Mouse (Mus musculus): ENCODE results near the gene Dgkg. TPM values are rescaled to one million over a fixed set of nuclear protein-coding genes. Genes with fewer than 3 reads are reported as not detected.

Gene Dgkg
- polyA plus RNA-seq, 1 experiment from 2014 or later: 1.4 TPM

DNA sequence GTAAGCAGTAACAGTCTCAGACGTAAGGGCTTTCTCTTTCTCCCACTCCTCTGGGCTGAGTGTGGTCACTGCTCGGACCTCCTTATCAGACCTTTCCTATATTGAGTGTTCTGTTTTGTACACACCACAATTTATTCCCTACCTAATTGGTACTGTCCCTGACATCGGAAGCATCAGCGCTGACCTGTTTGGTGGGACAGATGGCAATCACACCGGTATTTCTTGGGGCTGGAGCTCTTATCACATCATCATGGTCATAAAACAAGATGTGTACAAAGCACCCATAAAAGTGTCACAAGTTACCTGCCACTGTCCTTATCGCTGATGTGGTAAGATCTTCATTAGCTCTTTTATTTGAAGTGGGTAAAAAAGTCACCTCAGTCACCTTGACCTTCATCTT is 155.2 kb downstream of the Dgkg start:
- H3K27ac ChIP-seq (replicated peaks; ENCODE audit: low read depth, low read length): no peak overlapping the region
- H3K4me3 ChIP-seq (ENCODE audit: low read depth, low read length): no peak overlapping the region
- H3K9me3 ChIP-seq (ENCODE audit: control insufficient read depth, low read length): no peaks in the 10 kb centered on the region
- peaks cover 13% of the 10 kb centered on the region; the same call in 1 of the 2 replicates for H3K4me1 ChIP-seq (ENCODE audit: control insufficient read depth, insufficient read depth, low read length)
- no peak for DNase-seq (ENCODE audit: low spot score)
- H3K4me2 ChIP-seq (ENCODE audit: low read depth, low read length): no peak overlapping the region
- no peak overlapping the region for H3K9ac ChIP-seq (ENCODE audit: low read depth, low read length)
- WGBS: 89% methylated on average over 6 of the region's 6 CpGs
- H3K36me3 ChIP-seq (ENCODE audit: control insufficient read depth, insufficient read depth, low read length): no peaks in the 10 kb centered on the region
- no peaks in the 10 kb centered on the region for H3K27me3 ChIP-seq (replicated peaks; ENCODE audit: control insufficient read depth, insufficient read depth, low read length)
- ATAC-seq (ENCODE audit: low read depth): no peak

DNA sequence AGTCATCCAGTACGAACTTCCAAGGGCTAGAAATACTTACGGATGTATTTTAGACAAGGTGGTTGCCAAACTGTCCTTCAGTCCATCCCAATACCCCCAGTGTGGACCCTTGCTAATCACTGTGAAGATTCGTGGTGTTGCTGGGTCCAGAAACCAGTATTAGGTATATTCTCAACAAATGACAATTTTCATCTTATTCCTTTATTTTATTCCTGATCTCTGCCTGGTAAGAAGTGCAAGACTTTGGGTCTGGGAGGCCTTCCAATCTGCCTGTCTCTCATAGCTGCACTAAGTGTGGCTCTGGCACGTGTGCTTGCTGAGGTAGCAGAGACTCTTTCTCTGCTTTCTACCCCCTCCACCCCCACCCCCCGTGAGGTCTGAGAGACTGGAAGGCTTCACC is 156.5 kb downstream of the Dgkg start:
- no peak for ATAC-seq (ENCODE audit: low read depth)
- H3K27me3 ChIP-seq (replicated peaks; ENCODE audit: control insufficient read depth, insufficient read depth, low read length): no peaks in the 10 kb centered on the region
- H3K4me1 ChIP-seq (ENCODE audit: control insufficient read depth, insufficient read depth, low read length): peaks cover 13% of the 10 kb centered on the region; the same call in 1 of the 2 replicates
- no peak for DNase-seq (ENCODE audit: low spot score)
- H3K36me3 ChIP-seq (ENCODE audit: control insufficient read depth, insufficient read depth, low read length): no peaks in the 10 kb centered on the region
- 74% methylated on average over 5 of the region's 5 CpGs for WGBS
- H3K27ac ChIP-seq (replicated peaks; ENCODE audit: low read depth, low read length): no peak overlapping the region
- no peak overlapping the region for H3K4me3 ChIP-seq (ENCODE audit: low read depth, low read length)
- H3K4me2 ChIP-seq (ENCODE audit: low read depth, low read length): no peak overlapping the region
- no peak overlapping the region for H3K9ac ChIP-seq (ENCODE audit: low read depth, low read length)
- no peaks in the 10 kb centered on the region for H3K9me3 ChIP-seq (ENCODE audit: control insufficient read depth, low read length)

DNA sequence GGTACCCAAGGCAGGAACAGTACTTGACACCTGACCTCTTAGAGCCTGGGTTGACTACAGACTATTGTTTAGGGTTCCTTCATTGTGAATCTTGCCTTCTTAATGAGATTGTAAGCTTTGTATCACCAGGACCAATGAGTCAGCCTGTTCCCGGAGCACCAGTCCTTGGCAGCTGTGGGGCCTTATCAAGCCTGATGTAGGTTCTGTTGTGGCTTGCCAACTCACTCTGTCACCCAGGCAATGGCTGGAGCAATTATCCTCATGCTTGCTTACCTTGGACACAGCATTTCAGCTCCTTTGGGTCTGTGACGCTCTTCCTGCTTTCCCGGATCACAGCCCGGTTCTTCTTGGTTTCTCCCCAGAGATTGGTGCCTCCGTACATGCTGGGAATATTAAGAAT is 157.1 kb downstream of the Dgkg start:
- no peak overlapping the region for H3K4me2 ChIP-seq (ENCODE audit: low read depth, low read length)
- H3K9ac ChIP-seq (ENCODE audit: low read depth, low read length): no peak overlapping the region
- H3K9me3 ChIP-seq (ENCODE audit: control insufficient read depth, low read length): no peaks in the 10 kb centered on the region
- ATAC-seq (ENCODE audit: low read depth) (no peak), DNase-seq (ENCODE audit: low spot score) (no peak)
- H3K27me3 ChIP-seq (replicated peaks; ENCODE audit: control insufficient read depth, insufficient read depth, low read length): no peaks in the 10 kb centered on the region
- no peaks in the 10 kb centered on the region for H3K36me3 ChIP-seq (ENCODE audit: control insufficient read depth, insufficient read depth, low read length)
- WGBS: 87% methylated on average over 5 of the region's 5 CpGs
- no peak overlapping the region for H3K27ac ChIP-seq (replicated peaks; ENCODE audit: low read depth, low read length)
- peaks cover 7% of the 10 kb centered on the region; the same call in 1 of the 2 replicates for H3K4me1 ChIP-seq (ENCODE audit: control insufficient read depth, insufficient read depth, low read length)
- H3K4me3 ChIP-seq (ENCODE audit: low read depth, low read length): no peak overlapping the region

DNA sequence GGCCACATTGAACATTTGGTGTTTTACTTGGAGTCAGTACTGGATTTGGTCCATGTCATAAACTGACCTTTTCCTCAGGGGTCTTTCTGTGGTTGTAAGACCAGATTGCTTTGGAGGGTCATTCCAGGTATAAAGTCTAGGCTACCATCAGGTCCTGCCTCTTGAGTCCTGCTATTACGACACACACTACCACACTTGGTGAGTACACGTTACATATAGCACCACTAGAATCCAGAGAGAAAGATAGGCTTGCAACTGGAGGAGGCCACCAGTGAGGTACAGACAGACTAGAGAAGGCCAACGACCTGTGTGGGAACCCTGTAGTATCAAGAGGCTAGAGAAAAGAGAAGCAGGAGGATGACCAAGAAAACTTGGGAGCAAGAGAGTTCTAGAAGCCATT is 157.6 kb downstream of the Dgkg start:
- ATAC-seq (ENCODE audit: low read depth) (no peak), DNase-seq (ENCODE audit: low spot score) (no peak)
- Histone ChIP-seq H3K27me3 (replicated peaks; ENCODE audit: control insufficient read depth, insufficient read depth, low read length) (no peaks in the 10 kb centered on the region), H3K4me3 (ENCODE audit: low read depth, low read length) (no peak overlapping the region), H3K9ac (ENCODE audit: low read depth, low read length) (no peak overlapping the region), H3K4me1 (ENCODE audit: control insufficient read depth, insufficient read depth, low read length) (peaks cover 2% of the 10 kb centered on the region; the same call in 1 of the 2 replicates), H3K36me3 (ENCODE audit: control insufficient read depth, insufficient read depth, low read length) (no peaks in the 10 kb centered on the region), H3K9me3 (ENCODE audit: control insufficient read depth, low read length) (no peaks in the 10 kb centered on the region), H3K4me2 (ENCODE audit: low read depth, low read length) (no peak overlapping the region), H3K27ac (replicated peaks; ENCODE audit: low read depth, low read length) (no peak overlapping the region)
- 82% methylated on average over 3 of the region's 3 CpGs for WGBS

DNA sequence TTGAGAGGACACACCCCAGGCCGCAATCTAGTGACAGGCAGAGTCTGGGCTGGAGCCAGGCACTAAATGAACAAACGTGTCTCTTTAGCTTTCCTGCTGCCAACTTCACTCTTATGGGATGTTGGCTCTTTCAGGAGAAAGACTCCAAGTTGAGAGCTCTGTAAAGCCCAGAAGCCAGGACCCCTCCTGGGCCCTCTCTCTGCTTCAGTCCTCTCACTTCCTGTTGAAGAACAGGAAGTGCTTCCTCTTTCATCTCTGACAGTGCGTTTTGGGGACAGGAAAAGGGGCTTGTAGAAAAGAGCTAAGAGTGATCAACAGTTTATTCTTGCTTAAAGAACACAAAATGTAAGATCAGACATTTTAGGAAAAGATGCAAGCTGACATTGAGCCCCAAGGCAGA is 159.0 kb downstream of the Dgkg start:
- no peaks in the 10 kb centered on the region; the same call in 1 of the 2 replicates for H3K4me1 ChIP-seq (ENCODE audit: control insufficient read depth, insufficient read depth, low read length)
- WGBS: 48% methylated on average over 3 of the region's 3 CpGs
- H3K4me3 ChIP-seq (ENCODE audit: low read depth, low read length): no peak overlapping the region
- DNase-seq (ENCODE audit: low spot score): no peak
- no peak overlapping the region for H3K4me2 ChIP-seq (ENCODE audit: low read depth, low read length)
- H3K27ac ChIP-seq (replicated peaks; ENCODE audit: low read depth, low read length): no peak overlapping the region
- H3K36me3 ChIP-seq (ENCODE audit: control insufficient read depth, insufficient read depth, low read length): no peaks in the 10 kb centered on the region
- no peaks in the 10 kb centered on the region for H3K9me3 ChIP-seq (ENCODE audit: control insufficient read depth, low read length)
- ATAC-seq (ENCODE audit: low read depth): no peak
- no peak overlapping the region for H3K9ac ChIP-seq (ENCODE audit: low read depth, low read length)
- no peaks in the 10 kb centered on the region for H3K27me3 ChIP-seq (replicated peaks; ENCODE audit: control insufficient read depth, insufficient read depth, low read length)

DNA sequence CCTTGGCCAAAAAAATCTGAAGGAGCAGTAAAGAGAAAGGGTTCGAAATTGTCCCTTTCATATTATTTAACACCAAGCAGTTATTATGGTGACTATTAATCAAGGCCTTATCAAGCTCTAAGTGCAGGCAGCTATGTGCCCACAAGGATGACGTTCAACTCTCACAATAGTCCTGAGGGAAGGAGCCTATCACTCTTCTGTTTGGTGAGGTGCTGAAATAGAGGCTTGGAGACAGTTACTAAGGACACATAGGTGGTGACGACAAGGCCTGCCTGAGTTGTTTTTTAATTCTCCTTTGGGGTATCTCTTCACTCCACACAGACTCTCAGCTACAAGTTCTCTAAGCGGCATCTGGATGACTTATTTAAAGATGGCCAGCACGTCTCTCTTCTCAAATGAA is 161.8 kb downstream of the Dgkg start:
- no peak overlapping the region for H3K4me3 ChIP-seq (ENCODE audit: low read depth, low read length)
- no peaks in the 10 kb centered on the region for H3K36me3 ChIP-seq (ENCODE audit: control insufficient read depth, insufficient read depth, low read length)
- H3K9ac ChIP-seq (ENCODE audit: low read depth, low read length): no peak overlapping the region
- ATAC-seq (ENCODE audit: low read depth) (no peak), DNase-seq (ENCODE audit: low spot score) (no peak)
- H3K27ac ChIP-seq (replicated peaks; ENCODE audit: low read depth, low read length): no peak overlapping the region
- no peaks in the 10 kb centered on the region; the same call in 1 of the 2 replicates for H3K4me1 ChIP-seq (ENCODE audit: control insufficient read depth, insufficient read depth, low read length)
- no peaks in the 10 kb centered on the region for H3K27me3 ChIP-seq (replicated peaks; ENCODE audit: control insufficient read depth, insufficient read depth, low read length)
- no peaks in the 10 kb centered on the region for H3K9me3 ChIP-seq (ENCODE audit: control insufficient read depth, low read length)
- 69% methylated on average over 5 of the region's 5 CpGs for WGBS
- no peak overlapping the region for H3K4me2 ChIP-seq (ENCODE audit: low read depth, low read length)

DNA sequence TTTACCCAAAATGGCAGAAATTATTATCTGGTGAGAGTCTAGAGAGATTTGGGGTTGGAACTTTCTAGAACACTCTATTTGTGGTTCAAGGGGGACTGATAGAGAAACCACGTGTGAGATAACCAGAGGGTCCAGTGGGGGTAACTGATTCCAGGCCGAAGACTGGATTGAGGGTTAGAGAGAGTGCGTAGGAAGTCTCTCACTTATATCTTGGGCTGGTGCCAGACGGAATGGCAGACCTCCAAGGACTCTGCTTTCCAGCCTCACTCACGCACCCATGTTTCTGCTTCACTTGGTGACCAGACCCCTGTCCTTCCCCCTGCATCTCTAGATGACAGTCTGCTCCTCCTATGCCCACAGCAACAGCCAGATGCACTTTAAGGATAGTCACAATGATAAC is 162.2 kb downstream of the Dgkg start:
- no peak overlapping the region for H3K9ac ChIP-seq (ENCODE audit: low read depth, low read length)
- ATAC-seq (ENCODE audit: low read depth): no peak
- H3K4me1 ChIP-seq (ENCODE audit: control insufficient read depth, insufficient read depth, low read length): no peaks in the 10 kb centered on the region; the same call in 1 of the 2 replicates
- H3K4me3 ChIP-seq (ENCODE audit: low read depth, low read length): no peak overlapping the region
- 54% methylated on average over 5 of the region's 5 CpGs for WGBS
- H3K36me3 ChIP-seq (ENCODE audit: control insufficient read depth, insufficient read depth, low read length): no peaks in the 10 kb centered on the region
- H3K27me3 ChIP-seq (replicated peaks; ENCODE audit: control insufficient read depth, insufficient read depth, low read length): no peaks in the 10 kb centered on the region
- no peak overlapping the region for H3K27ac ChIP-seq (replicated peaks; ENCODE audit: low read depth, low read length)
- peak; percentile 59 for DNase-seq (ENCODE audit: low spot score)
- H3K4me2 ChIP-seq (ENCODE audit: low read depth, low read length): no peak overlapping the region
- no peaks in the 10 kb centered on the region for H3K9me3 ChIP-seq (ENCODE audit: control insufficient read depth, low read length)

DNA sequence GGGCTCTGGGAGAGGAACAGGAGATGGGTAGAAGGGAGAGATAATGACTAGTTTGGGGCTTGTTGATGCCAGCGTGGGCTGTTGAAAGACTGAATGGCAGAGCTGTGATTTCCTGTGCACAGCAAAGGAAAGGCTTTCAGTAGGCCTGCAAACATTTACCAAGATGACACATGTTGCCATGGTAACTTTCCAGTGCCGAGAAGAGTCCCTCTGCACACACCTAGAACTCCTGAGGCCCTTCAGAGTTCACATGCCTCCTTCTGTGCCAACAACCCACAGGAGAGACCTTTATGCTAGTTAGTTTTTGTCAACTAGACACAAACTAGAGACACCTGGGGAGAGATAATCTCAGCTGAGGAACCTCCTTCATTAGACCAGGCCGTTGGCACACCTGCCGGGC is 163.6 kb downstream of the Dgkg start:
- WGBS: 60% methylated on average over 4 of the region's 4 CpGs
- Histone ChIP-seq H3K27me3 (replicated peaks; ENCODE audit: control insufficient read depth, insufficient read depth, low read length) (no peaks in the 10 kb centered on the region), H3K9ac (ENCODE audit: low read depth, low read length) (no peak overlapping the region), H3K36me3 (ENCODE audit: control insufficient read depth, insufficient read depth, low read length) (no peaks in the 10 kb centered on the region), H3K9me3 (ENCODE audit: control insufficient read depth, low read length) (no peaks in the 10 kb centered on the region), H3K27ac (replicated peaks; ENCODE audit: low read depth, low read length) (no peak overlapping the region), H3K4me2 (ENCODE audit: low read depth, low read length) (no peak overlapping the region), H3K4me1 (ENCODE audit: control insufficient read depth, insufficient read depth, low read length) (no peaks in the 10 kb centered on the region; the same call in 1 of the 2 replicates), H3K4me3 (ENCODE audit: low read depth, low read length) (no peak overlapping the region)
- DNase-seq (ENCODE audit: low spot score): no peak
- peak; percentile 46; the same call in 1 of the 2 replicates for ATAC-seq (ENCODE audit: low read depth)

DNA sequence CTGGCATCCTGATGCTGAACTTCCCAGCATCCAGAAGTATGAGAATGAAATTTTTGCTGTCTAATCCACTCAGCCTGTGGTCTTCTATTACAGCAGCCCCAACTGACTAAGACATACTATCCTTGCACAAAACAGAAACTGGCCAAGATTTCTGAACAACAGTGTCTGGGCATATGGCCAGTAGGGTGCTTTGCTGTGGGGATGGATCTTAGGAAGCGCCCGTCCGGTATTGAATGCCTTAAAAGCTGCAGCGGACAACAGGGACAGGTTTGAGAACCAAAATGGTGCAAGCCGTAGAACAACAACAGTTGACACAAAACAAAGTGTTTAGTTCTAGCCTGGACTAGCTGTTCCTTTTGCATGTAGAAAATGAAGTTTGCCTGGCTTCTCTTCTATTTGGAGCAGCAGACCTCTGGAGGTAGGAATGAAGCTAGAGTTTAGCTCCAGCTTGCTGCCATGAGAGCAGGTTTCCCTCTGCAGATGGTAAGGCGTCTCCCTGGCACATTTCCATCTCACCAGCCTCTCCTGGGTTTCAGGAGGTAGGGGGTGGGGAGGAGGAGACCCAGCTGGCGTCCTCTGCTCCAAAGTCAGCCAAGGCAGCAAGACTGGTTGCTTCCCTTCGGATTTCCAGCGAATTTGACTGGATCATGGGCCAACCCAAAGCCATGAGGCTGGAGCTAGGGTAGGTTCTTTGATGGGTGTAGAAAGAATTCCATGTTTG is 165.4 kb downstream of the Dgkg start:
- Histone ChIP-seq H3K4me1 (ENCODE audit: control insufficient read depth, insufficient read depth, low read length) (no peaks in the 10 kb centered on the region; the same call in 1 of the 2 replicates), H3K27ac (replicated peaks; ENCODE audit: low read depth, low read length) (no peak overlapping the region), H3K36me3 (ENCODE audit: control insufficient read depth, insufficient read depth, low read length) (no peaks in the 10 kb centered on the region), H3K4me2 (ENCODE audit: low read depth, low read length) (no peak overlapping the region), H3K27me3 (replicated peaks; ENCODE audit: control insufficient read depth, insufficient read depth, low read length) (no peaks in the 10 kb centered on the region), H3K9ac (ENCODE audit: low read depth, low read length) (no peak overlapping the region), H3K4me3 (ENCODE audit: low read depth, low read length) (no peak overlapping the region), H3K9me3 (ENCODE audit: control insufficient read depth, low read length) (no peaks in the 10 kb centered on the region)
- ATAC-seq (ENCODE audit: low read depth): no peak
- WGBS: 86% methylated on average over 9 of the region's 9 CpGs
- DNase-seq (ENCODE audit: low spot score): no peak

Data from embryonic facial prominence, embryonic 14.5 days (tissue).